Comparison of ENCODE assay signal across 20 mouse cellular contexts in genomic region chr2:117086766-117087457, GRCm38 (mm10). TPM values are rescaled to one million over a fixed set of nuclear protein-coding genes. Genes with fewer than 3 reads are reported as not detected.
DNase-seq lines count a peak whose midpoint lies in the region; ATAC-seq and TF ChIP-seq lines count a peak whose summit lies in the region.
"Had no signal": no experiment of that assay in that cellular context is flagged by ENCODE, and none has a peak within 500 bp of the region (broad histone marks: within the 10 kb centered on the region; RNA-seq: fewer than 3 reads in every experiment).

No protein-coding gene starts in this region.

- no peaks in the 10 kb centered on the region for H3K4me1 ChIP-seq in intestine, embryonic 15.5 days (replicated peaks)
- H3K4me1 ChIP-seq in intestine, postnatal 0 days (replicated peaks; ENCODE audit: control insufficient read depth, insufficient read depth, low read length): no peaks in the 10 kb centered on the region; the same call in 1 of the 2 replicates
- peaks cover 14% of the 10 kb centered on the region; the same call in 1 of the 2 replicates for H3K4me1 ChIP-seq in lung, postnatal 0 days (ENCODE audit: insufficient read depth, low read depth, low read length)
- peaks cover 13% of the 10 kb centered on the region for H3K4me1 ChIP-seq in intestine, embryonic 16.5 days (ENCODE audit: control insufficient read depth, insufficient read depth, low read length)
- H3K4me1 ChIP-seq: embryonic facial prominence, embryonic 12.5 days; liver, embryonic 15.5 days; neural tube, embryonic 12.5 days had no signal

- no peaks in the 10 kb centered on the region for H3K27me3 ChIP-seq in intestine, embryonic 15.5 days (replicated peaks)
- no peaks in the 10 kb centered on the region for H3K27me3 ChIP-seq in intestine, postnatal 0 days (replicated peaks; ENCODE audit: control insufficient read depth, insufficient read depth, low read length)
- H3K27me3 ChIP-seq in lung, postnatal 0 days (replicated peaks; ENCODE audit: insufficient read depth, low read length): no peaks in the 10 kb centered on the region
- no peaks in the 10 kb centered on the region for H3K27me3 ChIP-seq in intestine, embryonic 16.5 days (replicated peaks; ENCODE audit: control insufficient read depth, insufficient read depth, low read length)
- H3K27me3 ChIP-seq: embryonic facial prominence, embryonic 12.5 days; heart, embryonic 12.5 days; liver, embryonic 15.5 days; megakaryocyte, embryonic 14.5 days; neural tube, embryonic 12.5 days had no signal

- H3K36me3 ChIP-seq in intestine, embryonic 15.5 days: no peaks in the 10 kb centered on the region
- no peaks in the 10 kb centered on the region for H3K36me3 ChIP-seq in intestine, postnatal 0 days (ENCODE audit: control insufficient read depth, insufficient read depth)
- H3K36me3 ChIP-seq in lung, postnatal 0 days (ENCODE audit: insufficient read depth, low read length): no peaks in the 10 kb centered on the region
- H3K36me3 ChIP-seq in intestine, embryonic 16.5 days (ENCODE audit: control insufficient read depth, insufficient read depth, low read length): no peaks in the 10 kb centered on the region
- H3K36me3 ChIP-seq: embryonic facial prominence, embryonic 12.5 days; heart, embryonic 12.5 days; liver, embryonic 15.5 days; neural tube, embryonic 12.5 days had no signal

- TF ChIP-seq EP300 in lung, postnatal 0 days (IDR thresholded peaks at IDR 0.05): no peak

- H3K4me2 ChIP-seq in intestine, embryonic 15.5 days (replicated peaks): no peak overlapping the region
- no peak overlapping the region for H3K4me2 ChIP-seq in intestine, postnatal 0 days (replicated peaks; ENCODE audit: low read depth)
- H3K4me2 ChIP-seq in lung, postnatal 0 days (replicated peaks; ENCODE audit: low read depth, low read length): peak overlapping the region; percentile 11; the same call in 1 of the 2 replicates
- no peak overlapping the region for H3K4me2 ChIP-seq in intestine, embryonic 16.5 days (ENCODE audit: low read depth, low read length)
- H3K4me2 ChIP-seq: embryonic facial prominence, embryonic 12.5 days; heart, embryonic 12.5 days; liver, embryonic 15.5 days; neural tube, embryonic 12.5 days had no signal

- ATAC-seq in intestine, embryonic 15.5 days: peak; percentile 7; the same call in 1 of the 2 replicates
- ATAC-seq in intestine, postnatal 0 days: no peak
- peak; percentile 80 for ATAC-seq in lung, postnatal 0 days
- peak; percentile 16; the same call in 1 of the 2 replicates for ATAC-seq in intestine, embryonic 16.5 days
- ATAC-seq: inflammation-experienced regulatory T-cells, adult 6 months had no signal

- TF ChIP-seq CTCF in intestine, postnatal 0 days (IDR thresholded peaks at IDR 0.05; ENCODE audit: low read depth): no peak
- TF ChIP-seq CTCF in lung, postnatal 0 days (IDR thresholded peaks at IDR 0.05): no peak

- H3K27ac ChIP-seq in intestine, embryonic 15.5 days: no peak overlapping the region
- H3K27ac ChIP-seq in intestine, postnatal 0 days (ENCODE audit: low read depth, low read length): no peak overlapping the region
- peak overlapping the region; percentile 60 for H3K27ac ChIP-seq in lung, postnatal 0 days (ENCODE audit: low read length)
- peak overlapping the region; percentile 53 for H3K27ac ChIP-seq in intestine, embryonic 16.5 days (ENCODE audit: low read length)
- H3K27ac ChIP-seq: embryonic facial prominence, embryonic 12.5 days; liver, embryonic 15.5 days; neural tube, embryonic 12.5 days had no signal

- no peaks in the 10 kb centered on the region for H3K9me3 ChIP-seq in intestine, embryonic 15.5 days
- no peaks in the 10 kb centered on the region for H3K9me3 ChIP-seq in intestine, postnatal 0 days (ENCODE audit: control insufficient read depth)
- H3K9me3 ChIP-seq in lung, postnatal 0 days (ENCODE audit: low read length): no peaks in the 10 kb centered on the region
- no peaks in the 10 kb centered on the region for H3K9me3 ChIP-seq in intestine, embryonic 16.5 days (ENCODE audit: control insufficient read depth, low read length)
- H3K9me3 ChIP-seq: embryonic facial prominence, embryonic 12.5 days; heart, embryonic 12.5 days; liver, embryonic 15.5 days; megakaryocyte, embryonic 14.5 days; neural tube, embryonic 12.5 days had no signal

- 71% methylated on average over 1 of the region's 1 CpGs for WGBS in intestine, embryonic 15.5 days
- 69% methylated on average over 1 of the region's 1 CpGs for WGBS in intestine, postnatal 0 days
- 27% methylated on average over 1 of the region's 1 CpGs for WGBS in lung, postnatal 0 days
- 64% methylated on average over 1 of the region's 1 CpGs for WGBS in intestine, embryonic 16.5 days

- H3K4me3 ChIP-seq in intestine, embryonic 15.5 days (replicated peaks): no peak overlapping the region
- H3K4me3 ChIP-seq in intestine, postnatal 0 days (ENCODE audit: low read depth, low read length): no peak overlapping the region
- no peak overlapping the region for H3K4me3 ChIP-seq in lung, postnatal 0 days (ENCODE audit: low read depth, low read length)
- H3K4me3 ChIP-seq in intestine, embryonic 16.5 days (ENCODE audit: low read length): no peak overlapping the region
- H3K4me3 ChIP-seq: embryonic facial prominence, embryonic 12.5 days; heart, embryonic 12.5 days; liver, embryonic 15.5 days; megakaryocyte, embryonic 14.5 days; neural tube, embryonic 12.5 days had no signal

- peak; percentile 59 for DNase-seq in lung, postnatal 0 days (ENCODE audit: low spot score)
- no peak for DNase-seq in lung, postnatal 36 days
- DNase-seq in heart, adult 9 months (ENCODE audit: low spot score in 2 of 2): no peak
- DNase-seq in heart, postnatal 10 days: no peak
- DNase-seq: adrenal gland, postnatal 36 days; cerebellum, adult 11-12 months; gastrocnemius, postnatal 10 days; heart, postnatal 4 days; kidney, postnatal 4 days; right cerebral cortex, postnatal 14 days; thymus, adult 2 months had no signal

- H3K9ac ChIP-seq in intestine, embryonic 15.5 days: no peak overlapping the region
- H3K9ac ChIP-seq in intestine, postnatal 0 days (ENCODE audit: low read depth, low read length): no peak overlapping the region
- no peak overlapping the region for H3K9ac ChIP-seq in lung, postnatal 0 days (replicated peaks; ENCODE audit: low read depth)
- no peak overlapping the region for H3K9ac ChIP-seq in intestine, embryonic 16.5 days (ENCODE audit: low read depth, low read length)
- H3K9ac ChIP-seq: embryonic facial prominence, embryonic 12.5 days; heart, embryonic 12.5 days; liver, embryonic 15.5 days; neural tube, embryonic 12.5 days had no signal

- intact Hi-C loops in heart, postnatal 10 days (cut with DNase I): loop anchor here (5.0 kb wide), 1 partner anchor 60 kb away; no protein-coding TSS in a partner anchor

RNA-seq across cellular contexts. Expression of gene Spred1, which starts 34.3 kb away (rescaled TPM):
- polyA plus RNA-seq in intestine, embryonic 15.5 days (2015; fragmentation: Nextera tagmentation; extraction: Ambion mirVana): 10.1 and 13.0 TPM in 2 replicates
- polyA plus RNA-seq in intestine, postnatal 0 days (2015; fragmentation: Nextera tagmentation; extraction: Ambion mirVana): 5.1 and 5.7 TPM in 2 replicates
- 12.5 and 17.3 TPM in 2 replicates for polyA plus RNA-seq in lung, postnatal 0 days (2015; fragmentation: Nextera tagmentation; extraction: Ambion mirVana)
- 4.6 TPM in 2 replicates for polyA plus RNA-seq in intestine, embryonic 16.5 days (2015; fragmentation: Nextera tagmentation; extraction: Ambion mirVana)
- total RNA-seq in heart, postnatal 10 days (2021): 10 to 100 TPM; 23.7 to 30.8 TPM

Comparison
In these comparisons a context has a peak if more than half of its experiments do, and no peak if none do; other contexts are left out.
1. H3K27ac ChIP-seq: peak in lung, postnatal 0 days (single experiment) and intestine, embryonic 16.5 days (single experiment); none in intestine, embryonic 15.5 days (single experiment) and intestine, postnatal 0 days (single experiment).